ENCODE assay signal across 8 mouse cellular contexts in the genomic region with DNA sequence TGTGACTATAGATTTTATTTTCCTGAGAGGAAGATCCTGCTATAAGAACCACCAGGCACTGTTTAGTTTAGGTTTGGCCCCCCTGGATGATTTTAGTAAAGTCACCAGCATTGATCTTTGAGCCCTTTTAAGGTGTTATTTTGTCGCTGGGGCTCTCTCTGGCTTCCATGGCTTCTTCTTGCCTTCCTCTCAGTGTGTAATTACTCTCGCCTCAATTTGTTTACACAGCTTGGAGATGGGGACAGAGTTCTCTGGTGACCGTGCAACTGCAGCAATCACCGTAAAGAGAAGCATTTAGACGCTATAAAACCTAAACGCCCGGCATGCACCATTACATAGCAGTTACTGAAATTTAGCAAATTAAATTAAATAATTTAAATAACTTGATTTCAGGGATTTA.
DNase-seq lines count a peak whose midpoint lies in the region; ATAC-seq and TF ChIP-seq lines count a peak whose summit lies in the region.

No protein-coding gene starts in this region.

- dilution Hi-C loops in CH12.LX (cut with MboI; ENCODE audit: extremely low pct_ligation_motif_present, extremely low pct_unique_long_range_greater_than_20kb, low sequenced_read_pairs), result no loop called here

- no peaks in the 10 kb centered on the region for H3K36me3 ChIP-seq in CH12.LX (replicated peaks in 1 of 2; ENCODE audit: control insufficient read depth in 1 of 2, insufficient read depth in 1 of 2, low read length in 1 of 2)
- no peaks in the 10 kb centered on the region for H3K36me3 ChIP-seq in hindbrain, embryonic 10.5 days
- no peaks in the 10 kb centered on the region for H3K36me3 ChIP-seq in liver, embryonic 16.5 days (ENCODE audit: control insufficient read depth, insufficient read depth)

- no peak for TF ChIP-seq RAD21 in CH12.LX (IDR thresholded peaks at IDR 0.05; ENCODE audit: low read depth, low read length)

- H3K9ac ChIP-seq in CH12.LX (ENCODE audit: insufficient read depth, low read depth), result no peak overlapping the region
- H3K9ac ChIP-seq in liver, embryonic 16.5 days (ENCODE audit: low read depth, low read length), result no peak overlapping the region

- in situ Hi-C loops in CH12.LX (cut with MboI; ENCODE audit: low pct_ligation_motif_present, low pct_unique_long_range_greater_than_20kb, low sequenced_read_pairs), result no loop called here

- no peak overlapping the region for H3K27ac ChIP-seq in CH12.LX (ENCODE audit: insufficient read depth, low read depth)
- H3K27ac ChIP-seq in hindbrain, embryonic 10.5 days, result peak overlapping the region; percentile 69; the same call in 1 of the 2 replicates
- no peak overlapping the region for H3K27ac ChIP-seq in liver, embryonic 16.5 days (ENCODE audit: low read length)

- no peak overlapping the region for H3K4me3 ChIP-seq in CH12.LX (replicated peaks in 1 of 3; ENCODE audit: low read depth in 2 of 3, low read length in 2 of 3, poor library complexity in 1 of 3)
- H3K4me3 ChIP-seq in hindbrain, embryonic 10.5 days, result peak overlapping the region; percentile 58
- H3K4me3 ChIP-seq in liver, embryonic 16.5 days (ENCODE audit: low read depth, low read length), result no peak overlapping the region

- H3K4me1 ChIP-seq in CH12.LX (ENCODE audit: control insufficient read depth in 1 of 2, insufficient read depth in 2 of 2), result peaks cover 3 to 26% of the 10 kb centered on the region in 2 experiments; a peak in 3 of 4 replicates
- peaks cover 53% of the 10 kb centered on the region for H3K4me1 ChIP-seq in hindbrain, embryonic 10.5 days (replicated peaks)
- H3K4me1 ChIP-seq in liver, embryonic 16.5 days (ENCODE audit: control insufficient read depth, low read depth, low read length), result peaks cover 3% of the 10 kb centered on the region; the same call in 1 of the 2 replicates

- DNase-seq in embryo, embryonic 11 days, result peak; percentile 39
- no peak for DNase-seq in embryo, embryonic 9.5 days (ENCODE audit: extremely low spot score)
- DNase-seq in CH12.LX (ENCODE audit: extremely low read depth), result no peak
- DNase-seq in hindbrain, embryonic 10.5 days (ENCODE audit: low spot score), result no peak
- DNase-seq in adrenal gland, adult 2 months, result no peak
- DNase-seq in adrenal gland, postnatal 10 days, result no peak

- TF ChIP-seq CTCF in CH12.LX (conservative IDR thresholded peaks at IDR 0.05 in 1 of 2, IDR thresholded peaks at IDR 0.05 in 1 of 2; ENCODE audit: low read depth in 2 of 2, low read length in 2 of 2), result no peak

- whole genome bisulfite sequencing in hindbrain, embryonic 10.5 days, result 26% methylated on average over 7 of the region's 7 CpGs
- 14% methylated on average over 7 of the region's 7 CpGs for WGBS in liver, embryonic 16.5 days (ENCODE audit: insufficient replicate concordance)

- ATAC-seq in liver, embryonic 16.5 days (ENCODE audit: low read depth), result 0 out of 2 replicates have a peak, but pooled peaks have one; percentile 37
- no peak for ATAC-seq in inflammation-experienced regulatory T-cells, adult 6 months

- no peaks in the 10 kb centered on the region for H3K79me2 ChIP-seq in CH12.LX (replicated peaks; ENCODE audit: control insufficient read depth, extremely low read depth, insufficient read depth, poor library complexity, severe bottlenecking)

- no peak for TF ChIP-seq POLR2A in CH12.LX (IDR thresholded peaks at IDR 0.05; ENCODE audit: low read depth, low read length)

- no peak for TF ChIP-seq EP300 in CH12.LX (IDR thresholded peaks at IDR 0.05; ENCODE audit: low read length)

- no peaks in the 10 kb centered on the region for H3K9me3 ChIP-seq in CH12.LX (replicated peaks; ENCODE audit: low read length)
- H3K9me3 ChIP-seq in hindbrain, embryonic 10.5 days, result no peaks in the 10 kb centered on the region
- no peaks in the 10 kb centered on the region for H3K9me3 ChIP-seq in liver, embryonic 16.5 days (replicated peaks; ENCODE audit: control insufficient read depth, low read length)

- H3K4me2 ChIP-seq in CH12.LX (ENCODE audit: insufficient read depth, low read depth, poor library complexity, severe bottlenecking), result peak overlapping the region; percentile 40
- no peak overlapping the region for H3K4me2 ChIP-seq in liver, embryonic 16.5 days (ENCODE audit: low read depth, low read length)

- no peaks in the 10 kb centered on the region for H3K27me3 ChIP-seq in CH12.LX (replicated peaks)
- H3K27me3 ChIP-seq in hindbrain, embryonic 10.5 days (ENCODE audit: insufficient read depth, poor library complexity, severe bottlenecking), result no peaks in the 10 kb centered on the region
- H3K27me3 ChIP-seq in liver, embryonic 16.5 days (ENCODE audit: control insufficient read depth, insufficient read depth, low read depth, low read length), result no peaks in the 10 kb centered on the region

TF ChIP-seq in CH12.LX, 34 proteins besides CTCF, POLR2A, EP300 and RAD21:
- no peak for TF ChIP-seq MEF2A (IDR thresholded peaks at IDR 0.05; ENCODE audit: borderline replicate concordance, low read depth, low read length)
- no peak for TF ChIP-seq BHLHE40 (IDR thresholded peaks at IDR 0.05; ENCODE audit: low read depth, low read length)
- no peak for TF ChIP-seq NRF1 (IDR thresholded peaks at IDR 0.05; ENCODE audit: low read depth, low read length)
- TF ChIP-seq JUND (conservative IDR thresholded peaks at IDR 0.05; ENCODE audit: low read depth, low read length), result no peak
- no peak for TF ChIP-seq USF1 (IDR thresholded peaks at IDR 0.05; ENCODE audit: low read depth, low read length)
- TF ChIP-seq ETS1 (conservative IDR thresholded peaks at IDR 0.05; ENCODE audit: low read depth, low read length), result no peak
- no peak for TF ChIP-seq MAFK (IDR thresholded peaks at IDR 0.05; ENCODE audit: insufficient replicate concordance, low read length)
- TF ChIP-seq RCOR1 (conservative IDR thresholded peaks at IDR 0.05; ENCODE audit: low read depth, low read length), result no peak
- TF ChIP-seq TCF12 (IDR thresholded peaks at IDR 0.05; ENCODE audit: low read depth, low read length), result no peak
- no peak for TF ChIP-seq MAZ (IDR thresholded peaks at IDR 0.05; ENCODE audit: low read depth, low read length)
- no peak for TF ChIP-seq E2F4 (IDR thresholded peaks at IDR 0.05; ENCODE audit: insufficient replicate concordance, low read depth, low read length)
- no peak for TF ChIP-seq ZC3H11A (IDR thresholded peaks at IDR 0.05; ENCODE audit: low read depth, low read length)
- no peak for TF ChIP-seq MYC (IDR thresholded peaks at IDR 0.05; ENCODE audit: low read depth, low read length)
- TF ChIP-seq TBP (conservative IDR thresholded peaks at IDR 0.05; ENCODE audit: low read depth, low read length), result no peak
